Mouse (Mus musculus) embryonic facial prominence, embryonic 10.5 days (tissue): ENCODE data around the gene Tbc1d19. TPM values are rescaled to one million over a fixed set of nuclear protein-coding genes. Genes with fewer than 3 reads are reported as not detected.

Experiments
- DNase-seq: peaks from one replicate; pipeline ENCODE4 v3.0.0-alpha.2; 2017; ENCODE audit warnings: low spot score
- H3K27ac ChIP-seq: fragments of 300-500 bp; sonication (generic); replicated peaks from 2 replicates; pipeline ENCODE4 v1.5.1; 2016; ENCODE audit warnings: mild to moderate bottlenecking
- H3K27me3 ChIP-seq: fragments of 300-500 bp; sonication (generic); replicated peaks from 2 replicates; pipeline ENCODE4 v1.6.1; 2016; ENCODE audit warnings: low read depth, mild to moderate bottlenecking; ENCODE audit not compliant: poor library complexity, severe bottlenecking
- H3K36me3 ChIP-seq: fragments of 300-500 bp; sonication (generic); replicated peaks from 2 replicates; pipeline ENCODE4 v1.6.1; 2016; ENCODE audit warnings: mild to moderate bottlenecking, moderate library complexity
- H3K4me1 ChIP-seq: fragments of 300-500 bp; sonication (generic); 2 replicates; pipeline ENCODE4 v1.6.1; 2016
- H3K4me3 ChIP-seq: fragments of 300-500 bp; sonication (generic); 2 replicates; pipeline ENCODE4 v1.5.1; 2016; ENCODE audit warnings: mild to moderate bottlenecking, moderate library complexity
- H3K9me3 ChIP-seq: fragments of 300-500 bp; sonication (generic); 2 replicates; pipeline ENCODE4 v1.6.1; 2016; ENCODE audit warnings: mild to moderate bottlenecking
- WGBS: fragments of 180-500 bp; shearing (Covaris S2); methylation state at CpG from one replicate; pipeline ENCODE4 v1.1.7; 2016; 5-methylcytosine and 5-hydroxymethylcytosine counted together
- polyA plus RNA-seq: library from polyadenylated mRNA; unstranded; fragments of >200 nt; fragmentation: Nextera tagmentation; extraction: Ambion mirVana; gene quantifications from 2 replicates; pipeline ENCODE4 v1.2.1, GENCODE M21; 2016

The Tbc1d19 gene
- polyA plus RNA-seq, 1 experiment from 2014 or later = 46.3 TPM

GRCm38 (mm10) chr5:53922149-53922904 lies 112.9 kb downstream of the Tbc1d19 start:
- Histone ChIP-seq H3K4me3 (no peak overlapping the region), H3K27ac (no peak overlapping the region), H3K4me1 (peaks cover 13% of the 10 kb centered on the region), H3K27me3 (no peaks in the 10 kb centered on the region), H3K9me3 (0 out of 2 replicates have a peak, but pooled peaks cover 4% of the 10 kb centered on the region), H3K36me3 (no peaks in the 10 kb centered on the region)
- 77% methylated on average over 10 of the region's 10 CpGs for WGBS
- DNase-seq = no peak

GRCm38 (mm10) chr5:53924005-53924404 lies 114.6 kb downstream of the Tbc1d19 start:
- Histone ChIP-seq H3K27ac (no peak overlapping the region), H3K4me3 (no peak overlapping the region), H3K27me3 (no peaks in the 10 kb centered on the region), H3K36me3 (no peaks in the 10 kb centered on the region), H3K4me1 (peaks cover 13% of the 10 kb centered on the region), H3K9me3 (0 out of 2 replicates have a peak, but pooled peaks cover 4% of the 10 kb centered on the region)
- no peak for DNase-seq
- 75% methylated on average over 4 of the region's 4 CpGs for WGBS

- Histone ChIP-seq H3K27me3 (no peaks in the 10 kb centered on the region), H3K4me3 (no peak overlapping the region), H3K9me3 (no peaks in the 10 kb centered on the region), H3K4me1 (peaks cover 13% of the 10 kb centered on the region), H3K36me3 (no peaks in the 10 kb centered on the region), H3K27ac (no peak overlapping the region)
- DNase-seq = no peak
- 89% methylated on average over 11 of the region's 11 CpGs for WGBS
Observed at GRCm38 (mm10) chr5:53926301-53926855, 117.0 kb downstream of the Tbc1d19 start.

- no peaks in the 10 kb centered on the region for H3K9me3 ChIP-seq
- DNase-seq = no peak
- H3K4me1 ChIP-seq = peaks cover 4% of the 10 kb centered on the region; the same call in 1 of the 2 replicates
- no peaks in the 10 kb centered on the region for H3K36me3 ChIP-seq
- H3K27ac ChIP-seq = no peak overlapping the region
- H3K27me3 ChIP-seq = no peaks in the 10 kb centered on the region
- no peak overlapping the region for H3K4me3 ChIP-seq
- 83% methylated on average over 7 of the region's 7 CpGs for WGBS
Observed at GRCm38 (mm10) chr5:53927886-53928285, 118.5 kb downstream of the Tbc1d19 start.

- Histone ChIP-seq H3K27me3 (no peaks in the 10 kb centered on the region), H3K4me3 (no peak overlapping the region), H3K27ac (no peak overlapping the region), H3K4me1 (no peaks in the 10 kb centered on the region), H3K9me3 (no peaks in the 10 kb centered on the region), H3K36me3 (no peaks in the 10 kb centered on the region)
- WGBS = 84% methylated on average over 4 of the region's 4 CpGs
- no peak for DNase-seq
Observed at GRCm38 (mm10) chr5:53928537-53928936, 119.1 kb downstream of the Tbc1d19 start.

DNA sequence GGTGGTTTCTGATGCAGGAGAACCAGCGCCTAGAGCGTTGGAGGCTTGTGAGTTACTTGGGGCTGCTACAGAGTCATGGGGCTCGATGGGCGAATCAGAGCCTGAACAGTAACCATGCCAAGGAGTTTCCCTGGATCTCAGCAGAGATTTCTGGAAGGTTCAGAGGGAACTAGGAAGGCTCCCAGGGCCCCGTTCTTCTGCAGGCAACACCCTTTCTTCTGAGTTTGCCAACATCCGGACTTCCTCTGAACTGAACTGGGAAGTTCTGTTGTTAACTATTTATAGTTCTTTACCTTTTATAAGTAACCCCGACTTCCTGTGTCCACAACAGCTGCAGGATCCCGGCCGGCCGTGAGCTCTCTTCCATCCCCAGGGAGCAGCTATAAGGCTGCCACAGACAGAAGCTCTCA lies 119.8 kb downstream of the Tbc1d19 start:
- H3K4me1 ChIP-seq = no peaks in the 10 kb centered on the region
- no peaks in the 10 kb centered on the region for H3K36me3 ChIP-seq
- no peak overlapping the region for H3K4me3 ChIP-seq
- WGBS = 66% methylated on average over 10 of the region's 10 CpGs
- H3K27ac ChIP-seq = no peak overlapping the region
- no peaks in the 10 kb centered on the region for H3K27me3 ChIP-seq
- no peak for DNase-seq
- no peaks in the 10 kb centered on the region for H3K9me3 ChIP-seq

GRCm38 (mm10) chr5:53929814-53930213 lies 120.4 kb downstream of the Tbc1d19 start:
- Histone ChIP-seq H3K36me3 (no peaks in the 10 kb centered on the region), H3K9me3 (no peaks in the 10 kb centered on the region), H3K4me3 (no peak overlapping the region), H3K27me3 (no peaks in the 10 kb centered on the region), H3K27ac (no peak overlapping the region), H3K4me1 (no peaks in the 10 kb centered on the region)
- no peak for DNase-seq
- WGBS = 86% methylated on average over 6 of the region's 6 CpGs

DNA sequence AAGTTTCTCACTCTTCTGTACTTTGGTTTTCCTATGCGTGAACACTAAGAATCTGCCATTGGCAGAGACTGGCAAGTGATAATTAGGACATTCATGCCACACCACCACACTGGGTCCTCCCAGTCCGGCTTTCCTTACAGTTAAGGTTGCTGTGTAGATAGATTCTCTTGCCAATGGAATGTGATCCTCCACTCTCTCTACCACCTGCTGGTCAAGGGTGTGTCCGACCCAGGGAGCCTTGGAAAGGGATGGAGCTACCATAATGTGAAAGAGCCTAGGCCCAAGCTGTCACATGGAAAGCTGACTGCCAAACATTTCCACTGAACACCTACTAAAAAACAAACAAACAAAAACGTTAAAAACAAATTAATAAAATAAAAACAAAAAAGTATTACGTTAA lies 121.6 kb downstream of the Tbc1d19 start:
- no peaks in the 10 kb centered on the region for H3K9me3 ChIP-seq
- DNase-seq = no peak
- H3K4me3 ChIP-seq = no peak overlapping the region
- H3K4me1 ChIP-seq = no peaks in the 10 kb centered on the region
- 84% methylated on average over 5 of the region's 5 CpGs for WGBS
- no peaks in the 10 kb centered on the region for H3K36me3 ChIP-seq
- no peak overlapping the region for H3K27ac ChIP-seq
- no peaks in the 10 kb centered on the region for H3K27me3 ChIP-seq

GRCm38 (mm10) chr5:53933628-53934027 lies 124.2 kb downstream of the Tbc1d19 start:
- 92% methylated on average over 7 of the region's 7 CpGs for WGBS
- no peaks in the 10 kb centered on the region for H3K9me3 ChIP-seq

DNA sequence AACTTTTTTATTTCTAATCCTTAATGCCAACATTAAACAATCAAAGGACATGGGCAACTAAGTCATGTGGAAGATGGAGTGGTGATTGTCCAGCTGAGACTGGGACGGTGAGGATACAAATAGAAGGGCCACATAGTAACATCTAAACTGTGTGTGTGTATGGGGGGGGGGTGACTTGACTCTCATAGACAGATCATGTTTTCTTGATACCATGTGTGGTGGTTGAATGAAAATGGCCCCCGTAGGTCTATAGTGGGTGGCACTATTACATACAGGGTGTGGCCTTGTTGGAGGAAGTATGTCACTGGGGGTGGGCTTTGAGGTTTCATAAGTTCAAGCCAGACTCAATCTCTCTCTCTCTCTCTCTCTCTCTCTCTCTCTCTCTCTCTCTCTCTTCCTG lies 124.6 kb downstream of the Tbc1d19 start:
- no peaks in the 10 kb centered on the region for H3K4me1 ChIP-seq
- H3K27ac ChIP-seq = no peak overlapping the region
- H3K9me3 ChIP-seq = no peaks in the 10 kb centered on the region
- WGBS = over 99% methylated on average over 2 of the region's 2 CpGs
- no peaks in the 10 kb centered on the region for H3K36me3 ChIP-seq
- H3K4me3 ChIP-seq = no peak overlapping the region
- no peak for DNase-seq
- H3K27me3 ChIP-seq = no peaks in the 10 kb centered on the region

More at GRCm38 (mm10) chr5:53933628-53934027, 124.2 kb downstream of the Tbc1d19 start:
- Histone ChIP-seq H3K4me3 (no peak overlapping the region), H3K4me1 (no peaks in the 10 kb centered on the region), H3K36me3 (no peaks in the 10 kb centered on the region), H3K27ac (no peak overlapping the region), H3K27me3 (no peaks in the 10 kb centered on the region)
- no peak for DNase-seq

DNA sequence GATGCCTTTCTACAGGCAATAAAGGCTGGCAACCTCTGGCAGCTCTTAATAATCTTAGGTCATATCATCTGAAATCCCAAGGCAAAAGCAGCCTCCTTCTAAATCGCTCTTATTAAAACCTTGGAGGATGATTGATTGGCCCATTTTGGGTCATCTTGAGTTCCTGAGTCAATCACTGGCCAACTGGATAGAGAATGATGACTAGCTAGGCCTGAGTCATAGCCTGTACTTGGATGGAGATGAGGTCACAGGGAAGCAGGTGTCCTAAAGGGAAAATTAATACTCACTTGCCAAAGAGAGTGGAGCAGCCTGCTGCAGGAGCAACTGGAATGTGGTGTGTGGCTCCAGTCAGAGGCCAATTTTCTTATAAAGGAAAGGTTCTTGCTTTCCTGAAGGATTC lies 125.4 kb downstream of the Tbc1d19 start:
- no peak overlapping the region for H3K27ac ChIP-seq
- H3K36me3 ChIP-seq = no peaks in the 10 kb centered on the region
- WGBS = 93% methylated on average over 1 of the region's 1 CpGs
- no peaks in the 10 kb centered on the region for H3K4me1 ChIP-seq
- no peaks in the 10 kb centered on the region for H3K9me3 ChIP-seq
- H3K4me3 ChIP-seq = no peak overlapping the region
- no peaks in the 10 kb centered on the region for H3K27me3 ChIP-seq
- DNase-seq = no peak

DNA sequence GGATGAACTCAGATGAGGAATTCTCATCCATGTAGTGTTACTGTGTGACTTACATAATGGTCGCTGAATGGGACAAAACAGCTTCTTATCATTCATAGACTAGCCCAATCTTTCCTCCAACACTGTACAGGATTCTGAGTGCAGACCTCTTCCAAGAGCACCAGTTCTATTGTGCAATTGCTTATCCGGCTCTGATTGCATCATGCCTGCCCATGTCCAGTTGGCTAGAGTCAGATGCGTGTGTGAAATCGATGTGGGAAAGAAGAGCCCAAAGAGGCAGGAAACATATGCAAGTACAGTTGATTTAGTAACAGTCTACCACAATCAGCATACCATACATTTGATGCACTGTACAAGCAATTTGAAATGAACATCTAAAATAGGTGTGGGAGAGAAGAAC lies 127.8 kb downstream of the Tbc1d19 start:
- no peak overlapping the region for H3K27ac ChIP-seq
- H3K4me3 ChIP-seq = no peak overlapping the region
- no peaks in the 10 kb centered on the region for H3K36me3 ChIP-seq
- no peak for DNase-seq
- H3K27me3 ChIP-seq = no peaks in the 10 kb centered on the region
- H3K4me1 ChIP-seq = no peaks in the 10 kb centered on the region
- WGBS = 94% methylated on average over 4 of the region's 4 CpGs
- no peaks in the 10 kb centered on the region for H3K9me3 ChIP-seq

GRCm38 (mm10) chr5:53939026-53939425 lies 129.6 kb downstream of the Tbc1d19 start:
- Histone ChIP-seq H3K4me1 (no peaks in the 10 kb centered on the region), H3K36me3 (no peaks in the 10 kb centered on the region), H3K9me3 (no peaks in the 10 kb centered on the region), H3K4me3 (no peak overlapping the region), H3K27ac (no peak overlapping the region), H3K27me3 (no peaks in the 10 kb centered on the region)
- DNase-seq = no peak
- WGBS = 88% methylated on average over 7 of the region's 7 CpGs
